Mouse (Mus musculus): ENCODE results near the gene Fgfr3. TPM values are rescaled to one million over a fixed set of nuclear protein-coding genes. Genes with fewer than 3 reads are reported as not detected.

The Fgfr3 gene
- total RNA-seq, 1 experiment from 2014 or later: 2.2 TPM

DNA sequence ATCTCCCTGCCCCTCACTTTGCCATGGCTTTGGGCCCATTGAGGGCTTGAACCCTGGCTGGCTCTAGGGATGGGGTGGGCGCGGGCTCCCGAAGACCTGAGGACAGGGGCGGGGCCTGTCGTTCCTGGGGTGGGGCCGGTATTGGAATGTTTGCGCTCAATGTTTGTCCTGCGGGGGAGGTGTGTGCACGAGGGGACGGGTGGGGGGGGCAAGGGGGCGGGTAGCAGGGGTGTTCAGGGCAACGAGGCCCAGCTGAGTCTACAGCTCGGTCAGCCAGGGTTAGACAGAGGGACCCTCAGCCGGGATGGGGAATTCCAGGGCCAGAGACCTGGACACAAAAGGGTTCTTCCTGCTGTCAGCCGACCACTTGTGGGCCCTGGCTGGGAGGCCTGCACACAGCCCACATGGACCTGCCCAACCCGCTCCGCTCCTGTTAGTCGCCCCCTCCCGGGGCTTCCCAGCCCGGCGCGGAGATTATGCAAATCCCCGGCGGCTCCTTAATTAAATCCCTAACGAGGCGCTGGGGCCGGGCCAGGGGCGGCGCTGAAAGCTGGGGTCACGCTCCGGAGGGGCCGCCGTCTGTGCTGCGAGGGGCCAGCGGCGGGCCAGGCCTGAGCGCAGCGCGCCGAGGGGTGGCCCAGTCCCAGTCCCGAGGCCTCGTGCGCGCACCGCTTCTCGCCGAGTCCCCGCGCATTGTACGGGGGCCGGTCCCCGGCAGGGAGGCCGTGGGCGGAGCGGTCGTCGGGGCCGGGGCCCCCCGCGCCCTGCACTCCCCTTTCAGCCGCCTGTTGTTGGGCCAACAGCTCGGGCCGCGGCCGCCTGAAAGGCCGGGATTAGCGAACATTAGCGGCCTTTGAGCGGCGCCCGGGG is 26.4 kb upstream of the Fgfr3 start:
- no peak for ATAC-seq (replicated peaks in 1 of 2; ENCODE audit: insufficient read depth in 1 of 2, low FRiP score in 2 of 2, low TSS enrichment in 1 of 2, low read depth in 1 of 2, poor library complexity in 2 of 2, severe bottlenecking in 2 of 2)

GRCm38 (mm10) chr5:33695718-33696121 is 25.8 kb upstream of the Fgfr3 start:
- ATAC-seq (replicated peaks in 1 of 2; ENCODE audit: insufficient read depth in 1 of 2, low FRiP score in 2 of 2, low TSS enrichment in 1 of 2, low read depth in 1 of 2, poor library complexity in 2 of 2, severe bottlenecking in 2 of 2): no peak

- no peak for ATAC-seq (replicated peaks in 1 of 2; ENCODE audit: insufficient read depth in 1 of 2, low FRiP score in 2 of 2, low TSS enrichment in 1 of 2, low read depth in 1 of 2, poor library complexity in 2 of 2, severe bottlenecking in 2 of 2)
Observed at GRCm38 (mm10) chr5:33696430-33696829, 25.0 kb upstream of the Fgfr3 start.

- no peak for ATAC-seq (replicated peaks in 1 of 2; ENCODE audit: insufficient read depth in 1 of 2, low FRiP score in 2 of 2, low TSS enrichment in 1 of 2, low read depth in 1 of 2, poor library complexity in 2 of 2, severe bottlenecking in 2 of 2)
Observed at GRCm38 (mm10) chr5:33697534-33697933, 23.9 kb upstream of the Fgfr3 start.

GRCm38 (mm10) chr5:33697947-33698512 is 23.4 kb upstream of the Fgfr3 start:
- ATAC-seq (replicated peaks in 1 of 2; ENCODE audit: insufficient read depth in 1 of 2, low FRiP score in 2 of 2, low TSS enrichment in 1 of 2, low read depth in 1 of 2, poor library complexity in 2 of 2, severe bottlenecking in 2 of 2): no peak

- ATAC-seq (replicated peaks in 1 of 2; ENCODE audit: insufficient read depth in 1 of 2, low FRiP score in 2 of 2, low TSS enrichment in 1 of 2, low read depth in 1 of 2, poor library complexity in 2 of 2, severe bottlenecking in 2 of 2): no peak
Observed at GRCm38 (mm10) chr5:33698669-33699068, 22.8 kb upstream of the Fgfr3 start.

DNA sequence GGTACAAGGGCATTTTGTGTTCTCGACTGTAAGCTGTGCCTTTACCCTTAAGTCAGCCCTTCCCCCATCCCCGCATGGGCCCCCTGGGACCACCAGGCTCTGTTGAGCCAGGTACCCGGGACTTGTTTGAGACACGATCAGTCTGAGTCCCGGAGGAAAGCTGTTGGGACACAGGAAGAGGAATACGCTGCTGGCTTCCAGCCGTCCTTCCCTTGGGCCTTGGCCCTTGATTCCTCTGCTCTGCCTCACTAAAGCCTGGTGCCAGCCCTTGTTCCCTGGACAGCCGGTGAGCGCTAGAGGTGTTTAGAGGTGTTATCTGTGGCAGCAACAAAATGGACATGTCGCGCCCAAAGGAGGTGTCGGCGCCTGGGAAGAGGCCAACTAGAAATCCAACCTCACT is 21.5 kb upstream of the Fgfr3 start:
- ATAC-seq (replicated peaks in 1 of 2; ENCODE audit: insufficient read depth in 1 of 2, low FRiP score in 2 of 2, low TSS enrichment in 1 of 2, low read depth in 1 of 2, poor library complexity in 2 of 2, severe bottlenecking in 2 of 2): no peak

- ATAC-seq (replicated peaks in 1 of 2; ENCODE audit: insufficient read depth in 1 of 2, low FRiP score in 2 of 2, low TSS enrichment in 1 of 2, low read depth in 1 of 2, poor library complexity in 2 of 2, severe bottlenecking in 2 of 2): no peak
Observed at GRCm38 (mm10) chr5:33701832-33702231, 19.6 kb upstream of the Fgfr3 start.

GRCm38 (mm10) chr5:33703999-33704398 is 17.5 kb upstream of the Fgfr3 start:
- ATAC-seq (replicated peaks in 1 of 2; ENCODE audit: insufficient read depth in 1 of 2, low FRiP score in 2 of 2, low TSS enrichment in 1 of 2, low read depth in 1 of 2, poor library complexity in 2 of 2, severe bottlenecking in 2 of 2): no peak

DNA sequence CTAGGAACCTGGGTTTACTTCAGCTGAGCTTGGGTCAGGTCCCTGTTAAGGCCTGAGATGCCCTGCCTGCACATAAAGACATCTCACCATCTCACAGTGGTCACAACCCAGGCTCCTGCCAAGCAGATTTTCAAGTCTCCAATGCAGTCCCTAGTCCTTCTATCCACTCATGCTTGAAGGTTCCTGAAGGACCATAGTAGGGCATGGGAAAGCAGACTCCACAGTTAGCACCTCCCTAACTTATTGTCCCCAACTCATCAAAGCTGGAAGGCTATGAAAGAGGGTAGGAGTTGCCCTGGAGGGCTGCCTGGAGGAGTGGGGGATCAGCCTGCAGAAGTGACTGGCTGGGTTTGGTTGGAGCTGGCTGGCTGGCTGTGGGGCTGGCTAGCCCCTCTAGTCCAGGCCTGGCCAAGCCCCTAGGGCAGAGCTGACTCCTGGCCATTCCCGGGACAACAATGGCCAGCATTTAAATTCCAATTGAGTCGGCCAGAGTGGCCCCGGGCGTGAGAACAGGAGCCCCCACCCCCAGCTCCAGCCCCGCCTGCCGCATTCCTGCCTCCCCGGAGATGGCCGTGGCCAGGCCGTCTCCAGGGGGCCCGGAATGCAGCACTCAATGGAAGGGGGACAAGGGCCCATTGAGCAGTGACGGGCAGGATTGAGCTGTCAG is 16.4 kb upstream of the Fgfr3 start:
- ATAC-seq (replicated peaks in 1 of 2; ENCODE audit: insufficient read depth in 1 of 2, low FRiP score in 2 of 2, low TSS enrichment in 1 of 2, low read depth in 1 of 2, poor library complexity in 2 of 2, severe bottlenecking in 2 of 2): no peak

GRCm38 (mm10) chr5:33705612-33706349 is 15.7 kb upstream of the Fgfr3 start:
- no peak for ATAC-seq (replicated peaks in 1 of 2; ENCODE audit: insufficient read depth in 1 of 2, low FRiP score in 2 of 2, low TSS enrichment in 1 of 2, low read depth in 1 of 2, poor library complexity in 2 of 2, severe bottlenecking in 2 of 2)

- ATAC-seq (replicated peaks in 1 of 2; ENCODE audit: insufficient read depth in 1 of 2, low FRiP score in 2 of 2, low TSS enrichment in 1 of 2, low read depth in 1 of 2, poor library complexity in 2 of 2, severe bottlenecking in 2 of 2): peak in 1 of 2 experiments; percentile 57; a peak in 1 of 4 replicates
Observed at GRCm38 (mm10) chr5:33706350-33706629, 15.2 kb upstream of the Fgfr3 start.

DNA sequence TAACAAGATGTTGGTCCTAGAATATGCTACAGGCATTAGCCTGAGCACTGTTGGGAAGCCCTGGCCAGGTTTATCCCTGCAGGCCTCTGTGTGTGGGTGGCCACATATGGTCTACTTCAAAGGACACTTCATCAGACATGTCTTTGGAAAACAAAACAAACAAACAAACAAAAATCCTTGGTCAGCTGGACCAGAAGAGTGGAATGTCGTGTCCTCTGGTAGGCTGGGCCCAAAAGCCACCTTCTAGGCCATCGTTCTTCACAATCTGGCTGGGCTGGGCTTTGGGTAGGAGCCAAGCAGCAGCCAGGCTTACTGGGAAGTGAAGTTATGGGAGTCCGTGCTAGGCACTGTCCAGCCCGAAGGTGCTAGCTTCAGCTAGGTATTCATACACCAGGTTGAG is 14.3 kb upstream of the Fgfr3 start:
- ATAC-seq (replicated peaks in 1 of 2; ENCODE audit: insufficient read depth in 1 of 2, low FRiP score in 2 of 2, low TSS enrichment in 1 of 2, low read depth in 1 of 2, poor library complexity in 2 of 2, severe bottlenecking in 2 of 2): no peak

GRCm38 (mm10) chr5:33709037-33709436 is 12.4 kb upstream of the Fgfr3 start:
- ATAC-seq (replicated peaks in 1 of 2; ENCODE audit: insufficient read depth in 1 of 2, low FRiP score in 2 of 2, low TSS enrichment in 1 of 2, low read depth in 1 of 2, poor library complexity in 2 of 2, severe bottlenecking in 2 of 2): no peak

DNA sequence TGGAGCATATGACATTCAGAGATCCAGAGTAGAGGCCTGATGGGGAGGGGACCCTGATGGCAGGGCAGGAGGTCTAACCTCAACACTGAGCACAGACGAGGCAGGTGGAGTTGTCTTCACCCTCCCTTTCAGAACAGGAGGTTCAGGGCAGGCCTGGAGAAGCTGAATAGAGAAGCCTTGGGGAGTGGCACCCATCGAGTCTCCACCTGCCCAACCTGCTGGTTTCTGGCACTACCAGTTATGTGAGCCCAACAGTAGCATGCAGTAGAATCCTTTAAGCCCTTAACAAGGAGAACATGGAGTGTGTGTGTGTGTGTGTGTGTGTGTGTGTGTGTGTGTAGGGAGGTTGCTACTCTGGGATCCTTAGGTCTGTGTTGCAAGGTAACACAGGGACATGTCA is 8.9 kb upstream of the Fgfr3 start:
- no peak for ATAC-seq (replicated peaks in 1 of 2; ENCODE audit: insufficient read depth in 1 of 2, low FRiP score in 2 of 2, low TSS enrichment in 1 of 2, low read depth in 1 of 2, poor library complexity in 2 of 2, severe bottlenecking in 2 of 2)

DNA sequence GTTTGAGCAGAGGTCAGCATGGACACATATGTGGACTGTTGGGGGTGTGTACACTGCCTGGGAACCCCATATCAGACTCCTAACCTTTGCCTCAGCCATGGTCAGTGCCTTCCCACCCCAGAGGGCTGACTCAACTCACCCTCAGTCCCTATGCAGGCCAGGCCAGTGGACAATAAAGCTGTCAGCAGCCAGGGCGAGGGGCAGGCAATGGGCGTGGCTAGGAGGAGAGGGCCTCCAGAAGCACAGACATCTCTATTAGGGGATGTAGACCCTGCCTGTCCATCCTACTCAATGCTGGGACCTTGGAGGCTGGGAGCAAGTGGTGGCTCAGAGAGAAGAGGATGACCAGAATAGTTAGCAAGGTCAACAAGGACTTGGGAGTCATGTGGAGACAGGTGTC is 6.3 kb upstream of the Fgfr3 start:
- ATAC-seq (replicated peaks in 1 of 2; ENCODE audit: insufficient read depth in 1 of 2, low FRiP score in 2 of 2, low TSS enrichment in 1 of 2, low read depth in 1 of 2, poor library complexity in 2 of 2, severe bottlenecking in 2 of 2): no peak

GRCm38 (mm10) chr5:33716467-33716866 is 5.0 kb upstream of the Fgfr3 start:
- peak; percentile 68 to 71; a peak in 3 of 4 replicates for ATAC-seq (replicated peaks in 1 of 2; ENCODE audit: insufficient read depth in 1 of 2, low FRiP score in 2 of 2, low TSS enrichment in 1 of 2, low read depth in 1 of 2, poor library complexity in 2 of 2, severe bottlenecking in 2 of 2)

DNA sequence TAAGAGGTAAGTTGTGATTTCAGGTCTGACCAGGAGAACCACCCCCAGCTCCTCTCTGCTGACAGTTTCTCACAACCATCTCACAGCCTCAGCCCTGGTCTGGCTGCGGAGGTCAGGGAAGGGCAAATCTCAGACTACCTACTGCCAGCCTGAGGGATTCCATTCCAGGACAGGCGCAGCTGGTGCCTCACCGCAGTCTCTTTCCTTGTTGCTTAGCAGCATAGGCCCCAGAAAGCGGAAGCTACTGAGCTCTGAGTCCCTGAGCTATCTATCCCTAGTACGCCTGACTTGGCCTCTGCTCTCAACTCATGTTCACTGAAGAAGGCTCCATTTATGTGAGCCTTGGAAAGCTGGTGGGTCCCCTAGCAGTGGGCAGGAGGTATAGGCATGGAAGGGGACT is 3.0 kb upstream of the Fgfr3 start:
- ATAC-seq (replicated peaks in 1 of 2; ENCODE audit: insufficient read depth in 1 of 2, low FRiP score in 2 of 2, low TSS enrichment in 1 of 2, low read depth in 1 of 2, poor library complexity in 2 of 2, severe bottlenecking in 2 of 2): no peak

Data from hematopoietic stem cell, adult 5-6 weeks (primary cell).